10 mouse cellular contexts compared by ENCODE assay signal in genomic region chr7:46179431-46180275, GRCm38 (mm10). TPM values are rescaled to one million over a fixed set of nuclear protein-coding genes. Genes with fewer than 3 reads are reported as not detected.
A peak's percentile ranks its signal among the peaks of the same experiment; 100 is the strongest.
DNase-seq lines count a peak whose midpoint lies in the region; ATAC-seq and TF ChIP-seq lines count a peak whose summit lies in the region.
"Had no signal": no experiment of that assay in that cellular context is flagged by ENCODE, and none has a peak within 500 bp of the region (broad histone marks: within the 10 kb centered on the region; RNA-seq: fewer than 3 reads in every experiment).

Gene Abcc8 (minus strand): TSS chr7:46180033.

- H3K9ac ChIP-seq in liver, postnatal 0 days (replicated peaks): no peak within 1 kb of the TSS
- peak within 1 kb of the TSS; percentile 61 for H3K9ac ChIP-seq in embryonic facial prominence, embryonic 13.5 days

- no peaks in the 10 kb centered on the region for H3K36me3 ChIP-seq in liver, postnatal 0 days (replicated peaks; ENCODE audit: insufficient read depth, low read length)
- H3K36me3 ChIP-seq in embryonic facial prominence, embryonic 13.5 days: no peaks in the 10 kb centered on the region

- TF ChIP-seq CTCF in liver, postnatal 0 days (IDR thresholded peaks at IDR 0.05; ENCODE audit: low read depth): no peak

- no peak within 1 kb of the TSS for H3K27ac ChIP-seq in liver, postnatal 0 days (ENCODE audit: low read depth)
- H3K27ac ChIP-seq in embryonic facial prominence, embryonic 13.5 days: no peak within 1 kb of the TSS

- TF ChIP-seq EP300 in liver, postnatal 0 days (IDR thresholded peaks at IDR 0.05; ENCODE audit: low read depth): no peak

- no peaks in the 10 kb centered on the region for H3K4me1 ChIP-seq in liver, postnatal 0 days (ENCODE audit: insufficient read depth)
- peaks cover 9% of the 10 kb centered on the region for H3K4me1 ChIP-seq in embryonic facial prominence, embryonic 13.5 days

- DNase-seq in liver: peak; percentile 10
- DNase-seq in liver, postnatal 0 days: no peak
- peak in 1 of 2 experiments; percentile 8 for DNase-seq in heart, postnatal 36 days
- peak; percentile 41 to 66 for DNase-seq in left cerebral cortex, postnatal 36 days (ENCODE audit: low spot score in 2 of 2)
- DNase-seq in retina, embryonic 14.5 days (ENCODE audit: low spot score): peak; percentile 27
- DNase-seq in natural killer cell, adult 2 months (ENCODE audit: low spot score in 2 of 2): no peak
- DNase-seq in kidney, adult 8-10 months: no peak

- 1% methylated on average over 62 of the region's 75 CpGs for WGBS in liver, postnatal 0 days (ENCODE audit: insufficient replicate concordance)
- WGBS in embryonic facial prominence, embryonic 13.5 days: under 1% methylated on average over 66 of the region's 75 CpGs

- intact Hi-C loops in heart, postnatal 36 days (cut with DNase I): no loop called here
- intact Hi-C loops in left cerebral cortex, postnatal 36 days (cut with DNase I): loop anchor here (2.0 kb wide), 1 partner anchor 83 kb away; no protein-coding TSS in a partner anchor

- H3K9me3 ChIP-seq in liver, postnatal 0 days (ENCODE audit: low read length): 0 out of 2 replicates have a peak, but pooled peaks cover 3% of the 10 kb centered on the region
- no peaks in the 10 kb centered on the region for H3K9me3 ChIP-seq in embryonic facial prominence, embryonic 13.5 days

- H3K4me2 ChIP-seq in liver, postnatal 0 days (ENCODE audit: low read depth, low read length): no peak within 1 kb of the TSS
- H3K4me2 ChIP-seq in embryonic facial prominence, embryonic 13.5 days: peak within 1 kb of the TSS; percentile 80

- ATAC-seq in liver, postnatal 0 days: no peak
- peak; percentile 38; the same call in 1 of the 2 replicates for ATAC-seq in embryonic facial prominence, embryonic 13.5 days (ENCODE audit: insufficient number of reproducible peaks, insufficient read depth, low FRiP score, low TSS enrichment, low read depth)
- ATAC-seq: Patski had no signal

- no peak within 1 kb of the TSS for H3K4me3 ChIP-seq in liver, postnatal 0 days (ENCODE audit: low read depth, low read length)
- H3K4me3 ChIP-seq in embryonic facial prominence, embryonic 13.5 days: peak within 1 kb of the TSS; percentile 47

- peaks cover 43% of the 10 kb centered on the region for H3K27me3 ChIP-seq in liver, postnatal 0 days (ENCODE audit: insufficient read depth, low read length)
- peaks cover 69% of the 10 kb centered on the region for H3K27me3 ChIP-seq in embryonic facial prominence, embryonic 13.5 days

RNA-seq across cellular contexts. Expression of gene Abcc8, which starts in this region (rescaled TPM):
- 0.09 and 0.11 TPM in 2 replicates for polyA plus RNA-seq in liver, postnatal 0 days (2015; fragmentation: Nextera tagmentation; extraction: Ambion mirVana)
- polyA plus RNA-seq in embryonic facial prominence, embryonic 13.5 days (2015; fragmentation: Nextera tagmentation; extraction: Ambion mirVana): 1.3 and 1.8 TPM in 2 replicates
- total RNA-seq in heart, postnatal 36 days (2021): 10 to 100 TPM; 47.4 to 53.7 TPM
- 10 to 100 TPM; 36.5 to 37.3 TPM for total RNA-seq in left cerebral cortex, postnatal 36 days (2021)
- total RNA-seq: liver, adult 2 months had no signal
- polyA plus RNA-seq: liver, adult 2 months; Patski had no signal

Comparison
In these comparisons a context has a peak if more than half of its experiments do, and no peak if none do; other contexts are left out.
1. DNase-seq: peak in liver (single experiment), left cerebral cortex, postnatal 36 days (2 of 2) and retina, embryonic 14.5 days (single experiment); none in liver, postnatal 0 days (single experiment), natural killer cell, adult 2 months (0 of 2) and kidney, adult 8-10 months (0 of 2).